Mouse (Mus musculus): ENCODE data around the gene Olfr846.

DNA sequence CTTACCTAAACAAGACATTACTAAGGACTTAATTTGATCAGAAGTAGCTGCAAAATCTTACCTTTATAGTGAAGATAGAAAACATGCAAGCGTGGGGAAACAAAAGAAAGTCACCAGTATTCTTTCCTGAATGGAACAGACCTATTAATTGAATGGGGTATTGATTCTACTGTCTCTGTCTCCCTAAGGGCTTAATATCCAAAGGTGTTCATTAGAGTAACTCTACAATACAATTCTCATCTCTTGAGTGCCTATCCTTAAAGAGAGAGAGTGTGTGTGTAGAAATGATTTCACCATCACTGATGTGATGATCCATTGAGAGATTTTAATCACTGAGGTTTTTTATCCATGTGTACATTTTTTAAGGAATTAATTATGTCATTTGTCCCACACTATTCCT lies at the start of gene Olfr846:
- no peak for TF ChIP-seq GATA1 (IDR thresholded peaks at IDR 0.05; ENCODE audit: low read length)
- no peak for TF ChIP-seq TAL1 (IDR thresholded peaks at IDR 0.05; ENCODE audit: low read length)

All from erythroblast, embryonic 14.5 days (primary cell).